16 mouse cellular contexts compared by ENCODE assay signal in the genomic region with DNA sequence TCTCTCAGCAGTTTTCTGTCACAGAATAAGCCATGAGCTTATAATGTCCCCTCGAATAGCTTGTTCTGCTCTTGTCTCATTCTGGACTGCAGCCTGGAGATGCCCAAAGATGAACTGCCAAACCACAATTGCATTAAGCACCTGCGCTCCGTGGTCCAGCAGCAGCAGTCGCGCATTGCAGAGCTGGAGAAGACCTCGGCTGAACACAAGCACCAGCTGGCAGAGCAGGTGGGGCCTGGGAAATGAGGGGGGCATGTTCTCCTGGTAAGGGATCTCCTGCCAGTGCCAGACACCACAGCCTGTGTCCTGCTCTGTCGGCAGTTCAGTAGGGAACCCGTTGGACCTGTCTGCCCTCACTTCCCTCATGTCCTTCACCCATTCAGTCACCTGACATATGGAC. TPM values are rescaled to one million over a fixed set of nuclear protein-coding genes. Genes with fewer than 3 reads are reported as not detected.
DNase-seq lines count a peak whose midpoint lies in the region; ATAC-seq and TF ChIP-seq lines count a peak whose summit lies in the region.
"Had no signal": no experiment of that assay in that cellular context is flagged by ENCODE, and none has a peak within 500 bp of the region (broad histone marks: within the 10 kb centered on the region; RNA-seq: fewer than 3 reads in every experiment).

No protein-coding gene starts in this region.

- H3K4me3 ChIP-seq in kidney, postnatal 0 days (replicated peaks; ENCODE audit: low read depth, low read length): no peak overlapping the region
- no peak overlapping the region for H3K4me3 ChIP-seq in intestine, postnatal 0 days (ENCODE audit: low read depth, low read length)
- H3K4me3 ChIP-seq: embryonic facial prominence, embryonic 12.5 days; heart, embryonic 12.5 days; left cerebral cortex, adult 2 months; limb, embryonic 13.5 days; midbrain, embryonic 10.5 days had no signal

- H3K9ac ChIP-seq in kidney, postnatal 0 days (ENCODE audit: low read depth, low read length): no peak overlapping the region
- no peak overlapping the region for H3K9ac ChIP-seq in intestine, postnatal 0 days (ENCODE audit: low read depth, low read length)
- H3K9ac ChIP-seq: embryonic facial prominence, embryonic 12.5 days; limb, embryonic 13.5 days had no signal

- no peak for ATAC-seq in kidney, postnatal 0 days (replicated peaks; ENCODE audit: low FRiP score, low read depth)
- no peak for ATAC-seq in intestine, postnatal 0 days

- 61% methylated on average over 8 of the region's 8 CpGs for whole genome bisulfite sequencing in kidney, postnatal 0 days
- WGBS in intestine, postnatal 0 days: 92% methylated on average over 8 of the region's 8 CpGs

- H3K27me3 ChIP-seq in kidney, postnatal 0 days (ENCODE audit: insufficient read depth, low read length): no peaks in the 10 kb centered on the region
- no peaks in the 10 kb centered on the region for H3K27me3 ChIP-seq in intestine, postnatal 0 days (replicated peaks; ENCODE audit: control insufficient read depth, insufficient read depth, low read length)
- H3K27me3 ChIP-seq: CH12.LX; embryonic facial prominence, embryonic 12.5 days; heart, embryonic 12.5 days; limb, embryonic 13.5 days had no signal

- no peak for TF ChIP-seq CTCF in kidney, postnatal 0 days (IDR thresholded peaks at IDR 0.05; ENCODE audit: low read depth)
- no peak for TF ChIP-seq CTCF in intestine, postnatal 0 days (IDR thresholded peaks at IDR 0.05; ENCODE audit: low read depth)

- no peaks in the 10 kb centered on the region for H3K9me3 ChIP-seq in kidney, postnatal 0 days (replicated peaks; ENCODE audit: low read length)
- H3K9me3 ChIP-seq in intestine, postnatal 0 days (ENCODE audit: control insufficient read depth): no peaks in the 10 kb centered on the region
- H3K9me3 ChIP-seq: embryonic facial prominence, embryonic 12.5 days; heart, embryonic 12.5 days; limb, embryonic 13.5 days; midbrain, embryonic 10.5 days had no signal

- DNase-seq in cerebellum, adult 11 months: peak; percentile 53
- no peak for DNase-seq in cerebellum, postnatal 4 days (ENCODE audit: low spot score in 2 of 2)
- no peak for DNase-seq in kidney, postnatal 0 days (ENCODE audit: low spot score)
- DNase-seq in kidney, postnatal 25 days: no peak
- peak; percentile 79 for DNase-seq in A20 (ENCODE audit: low read depth, low spot score)
- peak; percentile 82 for DNase-seq in cerebellum, adult 9-11 months
- DNase-seq in ovary, postnatal 10 days (ENCODE audit: low spot score): no peak
- DNase-seq: adrenal gland, postnatal 14 days; heart, postnatal 4 days had no signal

- H3K36me3 ChIP-seq in kidney, postnatal 0 days (ENCODE audit: insufficient read depth, low read length): peaks cover 39% of the 10 kb centered on the region
- peaks cover 78% of the 10 kb centered on the region for H3K36me3 ChIP-seq in intestine, postnatal 0 days (ENCODE audit: control insufficient read depth, insufficient read depth)

- H3K4me2 ChIP-seq in kidney, postnatal 0 days (ENCODE audit: low read length): no peak overlapping the region
- H3K4me2 ChIP-seq in intestine, postnatal 0 days (replicated peaks; ENCODE audit: low read depth): no peak overlapping the region
- H3K4me2 ChIP-seq: embryonic facial prominence, embryonic 12.5 days; heart, embryonic 12.5 days; limb, embryonic 13.5 days had no signal

- 0 out of 2 replicates have a peak overlapping the region, but pooled peaks have one; percentile 75 for H3K27ac ChIP-seq in kidney, postnatal 0 days
- H3K27ac ChIP-seq in intestine, postnatal 0 days (ENCODE audit: low read depth, low read length): no peak overlapping the region
- H3K27ac ChIP-seq: embryonic facial prominence, embryonic 12.5 days; limb, embryonic 13.5 days; midbrain, embryonic 10.5 days had no signal

- no peaks in the 10 kb centered on the region for H3K4me1 ChIP-seq in kidney, postnatal 0 days (replicated peaks; ENCODE audit: insufficient read depth, low read length)
- no peaks in the 10 kb centered on the region for H3K4me1 ChIP-seq in intestine, postnatal 0 days (replicated peaks; ENCODE audit: control insufficient read depth, insufficient read depth, low read length)
- H3K4me1 ChIP-seq: embryonic facial prominence, embryonic 12.5 days; limb, embryonic 13.5 days; midbrain, embryonic 10.5 days had no signal

RNA-seq across cellular contexts. Expression of gene Smarcc2, which starts 22.7 kb away (rescaled TPM):
- polyA plus RNA-seq in kidney, postnatal 0 days (2015; fragmentation: Nextera tagmentation; extraction: Ambion mirVana): 40.5 and 44.9 TPM in 2 replicates
- polyA plus RNA-seq in intestine, postnatal 0 days (2015; fragmentation: Nextera tagmentation; extraction: Ambion mirVana): 31.1 and 31.6 TPM in 2 replicates

RNA-seq across cellular contexts. Expression of gene Rnf41, which starts 24.9 kb away (rescaled TPM):
- polyA plus RNA-seq in kidney, postnatal 0 days (2015; fragmentation: Nextera tagmentation; extraction: Ambion mirVana): 34.9 and 39.3 TPM in 2 replicates
- 29.1 and 33.1 TPM in 2 replicates for polyA plus RNA-seq in intestine, postnatal 0 days (2015; fragmentation: Nextera tagmentation; extraction: Ambion mirVana)

RNA-seq across cellular contexts. Expression of gene Nabp2, which starts 25.1 kb away (rescaled TPM):
- polyA plus RNA-seq in kidney, postnatal 0 days (2015; fragmentation: Nextera tagmentation; extraction: Ambion mirVana): 82.4 and 85.5 TPM in 2 replicates
- polyA plus RNA-seq in intestine, postnatal 0 days (2015; fragmentation: Nextera tagmentation; extraction: Ambion mirVana): 79.2 and 82.5 TPM in 2 replicates

RNA-seq across cellular contexts. Expression of gene Slc39a5, which starts 35.3 kb away (rescaled TPM):
- polyA plus RNA-seq in kidney, postnatal 0 days (2015; fragmentation: Nextera tagmentation; extraction: Ambion mirVana): 56.0 and 64.8 TPM in 2 replicates
- polyA plus RNA-seq in intestine, postnatal 0 days (2015; fragmentation: Nextera tagmentation; extraction: Ambion mirVana): 109 and 114 TPM in 2 replicates
- polyA plus RNA-seq: embryonic facial prominence, embryonic 12.5 days had no signal

RNA-seq across cellular contexts. Expression of gene Myl6, which starts 57.6 kb away (rescaled TPM):
- 1,410 and 1,495 TPM in 2 replicates for polyA plus RNA-seq in kidney, postnatal 0 days (2015; fragmentation: Nextera tagmentation; extraction: Ambion mirVana)
- polyA plus RNA-seq in intestine, postnatal 0 days (2015; fragmentation: Nextera tagmentation; extraction: Ambion mirVana): 2,493 and 2,543 TPM in 2 replicates

Comparison
In these comparisons a context has a peak if more than half of its experiments do, and no peak if none do; other contexts are left out.
1. DNase-seq: peak in cerebellum, adult 11 months (single experiment), A20 (single experiment) and cerebellum, adult 9-11 months (single experiment); none in cerebellum, postnatal 4 days (0 of 2), kidney, postnatal 0 days (single experiment), kidney, postnatal 25 days (0 of 2) and ovary, postnatal 10 days (single experiment).